Mouse (Mus musculus): ENCODE results near the gene Tns3. TPM values are rescaled to one million over a fixed set of nuclear protein-coding genes. Genes with fewer than 3 reads are reported as not detected.

The Tns3 gene
- polyA plus RNA-seq, 1 experiment from 2014 or later: 3.6 TPM

DNA sequence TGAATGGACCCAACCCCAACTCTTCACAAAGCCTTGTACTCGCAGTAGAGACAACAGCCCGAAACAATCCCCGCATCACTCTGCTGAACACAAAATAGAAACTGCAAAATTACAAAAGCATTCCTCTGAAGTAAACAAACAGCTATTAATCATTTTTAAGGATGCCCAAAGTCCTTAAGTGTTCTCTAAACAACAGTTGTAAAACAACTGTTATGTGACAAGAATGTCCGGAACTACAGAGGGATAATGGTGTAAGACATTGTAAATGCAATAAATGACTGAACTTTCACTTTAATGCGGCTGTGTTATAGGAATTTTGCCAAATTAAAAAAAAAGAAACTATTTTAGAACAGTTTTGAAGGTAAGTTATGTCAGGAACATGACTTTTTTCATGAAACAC is 190.7 kb downstream of the Tns3 start:
- DNase-seq (no peak), ATAC-seq (no peak)
- peaks cover 20% of the 10 kb centered on the region for H3K36me3 ChIP-seq (replicated peaks; ENCODE audit: insufficient read depth, low read length)
- no peak overlapping the region for H3K4me3 ChIP-seq (ENCODE audit: low read depth, low read length)
- H3K4me1 ChIP-seq (ENCODE audit: insufficient read depth): peaks cover 14% of the 10 kb centered on the region; the same call in 1 of the 2 replicates
- no peak overlapping the region; the same call in 1 of the 2 replicates for H3K27ac ChIP-seq (ENCODE audit: low read depth)
- no peaks in the 10 kb centered on the region for H3K27me3 ChIP-seq (ENCODE audit: insufficient read depth, low read length)
- TF ChIP-seq CTCF (IDR thresholded peaks at IDR 0.05; ENCODE audit: low read depth): no peak
- no peak for TF ChIP-seq EP300 (IDR thresholded peaks at IDR 0.05; ENCODE audit: low read depth)
- H3K9me3 ChIP-seq (ENCODE audit: low read length): no peaks in the 10 kb centered on the region
- H3K9ac ChIP-seq (replicated peaks): no peak overlapping the region
- H3K4me2 ChIP-seq (ENCODE audit: low read depth, low read length): no peak overlapping the region
- 84% methylated on average over 5 of the region's 5 CpGs for WGBS (ENCODE audit: insufficient replicate concordance)

DNA sequence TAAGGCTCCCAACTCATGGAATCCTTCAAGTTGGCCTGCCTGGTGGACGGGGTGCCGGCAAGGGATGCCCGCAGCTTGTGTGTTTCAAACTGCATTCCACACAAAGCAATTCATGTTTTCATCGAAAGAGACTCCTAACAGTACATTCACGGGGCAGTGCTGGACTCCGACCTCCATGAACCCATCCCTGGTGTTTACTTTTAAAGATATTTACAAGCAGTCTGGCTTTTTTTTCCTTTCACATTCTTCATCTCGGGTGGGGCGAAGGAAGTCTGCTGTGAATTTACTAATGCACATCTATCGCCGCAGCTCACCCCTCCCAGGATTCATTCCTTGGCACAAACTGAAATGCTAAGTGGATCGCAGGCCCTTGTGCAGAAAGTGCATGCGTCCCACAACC is 191.9 kb downstream of the Tns3 start:
- TF ChIP-seq EP300 (IDR thresholded peaks at IDR 0.05; ENCODE audit: low read depth): no peak
- TF ChIP-seq CTCF (IDR thresholded peaks at IDR 0.05; ENCODE audit: low read depth): no peak
- Histone ChIP-seq H3K9me3 (ENCODE audit: low read length) (no peaks in the 10 kb centered on the region), H3K4me1 (ENCODE audit: insufficient read depth) (peaks cover 14% of the 10 kb centered on the region; the same call in 1 of the 2 replicates), H3K36me3 (replicated peaks; ENCODE audit: insufficient read depth, low read length) (peaks cover 10% of the 10 kb centered on the region), H3K27ac (ENCODE audit: low read depth) (peak overlapping the region; percentile 0; the same call in 1 of the 2 replicates), H3K4me3 (ENCODE audit: low read depth, low read length) (no peak overlapping the region), H3K9ac (replicated peaks) (no peak overlapping the region), H3K4me2 (ENCODE audit: low read depth, low read length) (no peak overlapping the region), H3K27me3 (ENCODE audit: insufficient read depth, low read length) (no peaks in the 10 kb centered on the region)
- ATAC-seq: peak; percentile 53; the same call in 1 of the 2 replicates
- DNase-seq: no peak
- 72% methylated on average over 12 of the region's 12 CpGs for whole genome bisulfite sequencing (ENCODE audit: insufficient replicate concordance)

DNA sequence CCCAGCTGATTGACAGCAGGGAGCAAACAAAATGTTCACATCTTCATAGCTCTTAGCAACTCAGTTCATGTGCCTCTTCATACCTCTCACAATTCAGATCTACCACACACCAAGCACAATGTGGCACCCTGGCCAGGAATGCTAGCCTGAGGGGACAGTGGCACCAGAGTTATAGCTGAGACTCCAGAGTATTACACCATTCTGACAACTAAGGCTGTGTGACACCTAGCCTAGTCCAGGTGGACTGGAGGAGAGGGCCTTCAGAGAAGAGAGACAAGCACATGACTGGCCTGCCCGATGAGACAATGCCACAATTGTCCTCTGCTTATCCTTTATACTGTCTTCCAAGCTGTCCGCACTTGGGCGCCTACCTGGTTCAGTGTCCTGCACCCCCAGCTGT is 192.8 kb downstream of the Tns3 start:
- no peak for TF ChIP-seq CTCF (IDR thresholded peaks at IDR 0.05; ENCODE audit: low read depth)
- no peak for TF ChIP-seq EP300 (IDR thresholded peaks at IDR 0.05; ENCODE audit: low read depth)
- Histone ChIP-seq H3K9me3 (ENCODE audit: low read length) (no peaks in the 10 kb centered on the region), H3K27me3 (ENCODE audit: insufficient read depth, low read length) (no peaks in the 10 kb centered on the region), H3K4me3 (ENCODE audit: low read depth, low read length) (no peak overlapping the region), H3K36me3 (replicated peaks; ENCODE audit: insufficient read depth, low read length) (peaks cover 6% of the 10 kb centered on the region; the same call in 1 of the 2 replicates), H3K9ac (replicated peaks) (no peak overlapping the region), H3K27ac (ENCODE audit: low read depth) (no peak overlapping the region), H3K4me2 (ENCODE audit: low read depth, low read length) (no peak overlapping the region), H3K4me1 (ENCODE audit: insufficient read depth) (peaks cover 14% of the 10 kb centered on the region; the same call in 1 of the 2 replicates)
- WGBS (ENCODE audit: insufficient replicate concordance): 79% methylated on average over 3 of the region's 3 CpGs
- DNase-seq (no peak), ATAC-seq (no peak)

DNA sequence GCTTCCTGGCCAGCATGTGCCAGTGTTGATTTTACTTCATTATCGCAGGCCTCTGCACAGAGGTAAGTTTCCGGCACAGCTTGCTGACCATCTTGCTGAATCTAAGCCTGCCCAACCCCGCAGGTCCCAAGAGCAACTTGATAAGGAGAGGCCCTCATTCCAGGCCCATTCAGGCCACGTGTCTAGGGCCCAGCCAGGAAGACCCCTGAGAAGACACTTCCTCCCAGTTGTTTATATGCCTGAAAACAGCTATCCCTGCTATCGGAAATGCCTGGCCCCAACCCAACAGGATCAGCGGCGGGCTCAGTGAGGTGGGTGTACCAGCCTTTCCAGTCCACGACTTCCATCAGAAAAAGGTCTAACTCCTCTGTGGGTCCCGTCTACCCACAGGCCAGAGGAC is 194.8 kb downstream of the Tns3 start:
- WGBS (ENCODE audit: insufficient replicate concordance): 57% methylated on average over 9 of the region's 9 CpGs
- ATAC-seq: no peak
- Histone ChIP-seq H3K9ac (replicated peaks) (no peak overlapping the region), H3K27ac (ENCODE audit: low read depth) (peak overlapping the region; percentile 39), H3K4me1 (ENCODE audit: insufficient read depth) (peaks cover 14% of the 10 kb centered on the region; the same call in 1 of the 2 replicates), H3K36me3 (replicated peaks; ENCODE audit: insufficient read depth, low read length) (peaks cover 3% of the 10 kb centered on the region; the same call in 1 of the 2 replicates), H3K4me2 (ENCODE audit: low read depth, low read length) (no peak overlapping the region), H3K9me3 (ENCODE audit: low read length) (no peaks in the 10 kb centered on the region), H3K4me3 (ENCODE audit: low read depth, low read length) (no peak overlapping the region), H3K27me3 (ENCODE audit: insufficient read depth, low read length) (no peaks in the 10 kb centered on the region)
- DNase-seq: no peak
- TF ChIP-seq CTCF (IDR thresholded peaks at IDR 0.05; ENCODE audit: low read depth): no peak
- TF ChIP-seq EP300 (IDR thresholded peaks at IDR 0.05; ENCODE audit: low read depth): no peak

DNA sequence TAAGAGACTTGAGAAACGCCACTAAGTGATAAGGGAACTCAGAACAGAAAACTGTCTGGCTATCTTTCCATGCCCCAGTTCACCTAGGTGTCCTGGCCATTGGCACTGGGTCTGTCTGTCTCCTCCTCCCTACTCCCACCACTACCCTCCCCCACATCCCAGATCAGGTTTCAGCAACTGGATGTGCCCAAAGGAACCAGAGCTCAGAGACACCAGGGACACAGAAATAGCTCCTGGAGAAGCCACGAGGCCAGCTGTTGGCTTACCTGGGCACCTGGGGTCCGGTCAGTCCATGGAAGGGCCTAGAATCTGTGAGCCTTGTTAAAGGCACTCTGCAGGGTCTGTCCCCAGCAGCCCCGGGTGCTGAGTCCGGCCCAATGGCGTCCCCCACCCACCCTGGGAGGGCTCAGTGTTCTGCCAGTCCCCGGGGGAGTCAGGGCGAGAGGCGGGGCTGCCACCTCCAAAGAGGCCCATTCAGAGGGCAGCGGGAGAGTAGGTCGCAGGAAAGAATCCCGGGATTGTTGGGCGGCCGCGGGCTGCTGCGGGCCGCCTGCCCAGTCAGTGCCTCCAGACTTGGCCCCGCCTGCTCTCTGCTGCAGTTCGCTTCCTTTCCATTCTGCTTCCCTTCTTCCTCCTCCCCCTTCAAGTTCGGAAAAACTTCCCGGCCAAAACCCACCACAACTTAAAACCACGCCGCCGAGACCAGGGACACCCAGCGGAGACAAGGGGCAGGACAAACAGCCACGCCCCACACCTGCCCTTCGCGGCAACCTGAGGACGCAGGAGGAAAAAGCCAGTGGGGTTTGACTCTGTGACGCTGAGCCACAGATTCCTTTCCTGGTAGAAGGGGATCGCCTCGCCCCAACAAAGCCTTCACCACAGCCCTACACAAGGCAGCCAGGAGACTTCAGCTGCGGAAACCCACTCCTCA is 195.9 kb downstream of the Tns3 start:
- peak overlapping the region; percentile 55 for H3K27ac ChIP-seq (ENCODE audit: low read depth)
- peak overlapping the region; percentile 64 for H3K4me2 ChIP-seq (ENCODE audit: low read depth, low read length)
- ATAC-seq (peak; percentile 61; the same call in 1 of the 2 replicates), DNase-seq (peak; percentile 38)
- peak overlapping the region; percentile 33 for H3K4me3 ChIP-seq (ENCODE audit: low read depth, low read length)
- H3K4me1 ChIP-seq (ENCODE audit: insufficient read depth): peaks cover 14% of the 10 kb centered on the region; the same call in 1 of the 2 replicates
- peak overlapping the region; percentile 53; the same call in 1 of the 2 replicates for H3K9ac ChIP-seq (replicated peaks)
- no peak for TF ChIP-seq CTCF (IDR thresholded peaks at IDR 0.05; ENCODE audit: low read depth)
- no peak for TF ChIP-seq EP300 (IDR thresholded peaks at IDR 0.05; ENCODE audit: low read depth)
- H3K36me3 ChIP-seq (replicated peaks; ENCODE audit: insufficient read depth, low read length): no peaks in the 10 kb centered on the region
- H3K9me3 ChIP-seq (ENCODE audit: low read length): no peaks in the 10 kb centered on the region
- 5% methylated on average over 33 of the region's 33 CpGs for WGBS (ENCODE audit: insufficient replicate concordance)
- no peaks in the 10 kb centered on the region for H3K27me3 ChIP-seq (ENCODE audit: insufficient read depth, low read length)

All from liver, postnatal 0 days (tissue).